Mouse (Mus musculus): ENCODE measurements at regions not wholly inside any gene's neighbourhood (a gene's known extent, or its start where the extent isn't known, plus 50 kb on each side); places are given as distances from the start of the nearest gene placed in this dataset.

- H3K4me1 ChIP-seq = no peaks in the 10 kb centered on the region
- H3K36me3 ChIP-seq = no peaks in the 10 kb centered on the region
- no peak overlapping the region for H3K4me3 ChIP-seq (replicated peaks)
- no peak overlapping the region for H3K27ac ChIP-seq
- no peaks in the 10 kb centered on the region for H3K27me3 ChIP-seq (replicated peaks)
- no peak for ATAC-seq (ENCODE audit: insufficient read depth, low FRiP score, low read depth)
- no peak overlapping the region for H3K9ac ChIP-seq
- H3K9me3 ChIP-seq = no peaks in the 10 kb centered on the region
- no peak overlapping the region for H3K4me2 ChIP-seq
Measured at GRCm38 (mm10) chr10:25770051-25770450, 234.0 kb upstream of the Smlr1 start.

- Histone ChIP-seq H3K9ac (no peak overlapping the region), H3K4me2 (no peak overlapping the region), H3K9me3 (no peaks in the 10 kb centered on the region), H3K27ac (no peak overlapping the region), H3K27me3 (replicated peaks) (no peaks in the 10 kb centered on the region), H3K36me3 (no peaks in the 10 kb centered on the region), H3K4me3 (replicated peaks) (no peak overlapping the region), H3K4me1 (no peaks in the 10 kb centered on the region)
- WGBS = 89% methylated on average over 5 of the region's 5 CpGs
- no peak for ATAC-seq (ENCODE audit: insufficient read depth, low FRiP score, low read depth)
Measured at GRCm38 (mm10) chr10:25768456-25768855, 232.4 kb upstream of the Smlr1 start.

- no peak overlapping the region for H3K4me3 ChIP-seq (replicated peaks)
- no peaks in the 10 kb centered on the region for H3K4me1 ChIP-seq
- H3K9me3 ChIP-seq = no peaks in the 10 kb centered on the region
- H3K4me2 ChIP-seq = no peak overlapping the region
- no peak for ATAC-seq (ENCODE audit: insufficient read depth, low FRiP score, low read depth)
- H3K9ac ChIP-seq = no peak overlapping the region
- H3K27ac ChIP-seq = no peak overlapping the region
- 40% methylated on average over 3 of the region's 3 CpGs for WGBS
- no peaks in the 10 kb centered on the region for H3K27me3 ChIP-seq (replicated peaks)
- H3K36me3 ChIP-seq = no peaks in the 10 kb centered on the region
Measured at GRCm38 (mm10) chr10:25754300-25754699, 218.2 kb upstream of the Smlr1 start.

GRCm38 (mm10) chr10:25742678-25743077 lies 206.6 kb upstream of the Smlr1 start:
- Histone ChIP-seq H3K36me3 (no peaks in the 10 kb centered on the region), H3K27ac (no peak overlapping the region), H3K4me3 (replicated peaks) (no peak overlapping the region), H3K9me3 (no peaks in the 10 kb centered on the region), H3K4me1 (no peaks in the 10 kb centered on the region), H3K27me3 (replicated peaks) (no peaks in the 10 kb centered on the region), H3K4me2 (no peak overlapping the region), H3K9ac (no peak overlapping the region)
- no peak for ATAC-seq (ENCODE audit: insufficient read depth, low FRiP score, low read depth)
- 71% methylated on average over 3 of the region's 3 CpGs for WGBS

GRCm38 (mm10) chr10:25740956-25741355 lies 204.9 kb upstream of the Smlr1 start:
- 71% methylated on average over 2 of the region's 2 CpGs for WGBS
- Histone ChIP-seq H3K9ac (no peak overlapping the region), H3K36me3 (no peaks in the 10 kb centered on the region), H3K4me2 (no peak overlapping the region), H3K27me3 (replicated peaks) (no peaks in the 10 kb centered on the region), H3K4me1 (no peaks in the 10 kb centered on the region), H3K9me3 (no peaks in the 10 kb centered on the region), H3K27ac (no peak overlapping the region), H3K4me3 (replicated peaks) (no peak overlapping the region)
- ATAC-seq (ENCODE audit: insufficient read depth, low FRiP score, low read depth) = no peak

GRCm38 (mm10) chr10:25730470-25730869 lies 194.4 kb upstream of the Smlr1 start:
- no peak overlapping the region for H3K9ac ChIP-seq
- no peak overlapping the region for H3K27ac ChIP-seq
- no peaks in the 10 kb centered on the region for H3K4me1 ChIP-seq
- no peaks in the 10 kb centered on the region for H3K27me3 ChIP-seq (replicated peaks)
- H3K36me3 ChIP-seq = no peaks in the 10 kb centered on the region
- H3K9me3 ChIP-seq = no peaks in the 10 kb centered on the region
- no peak overlapping the region for H3K4me2 ChIP-seq
- WGBS = 28% methylated on average over 3 of the region's 3 CpGs
- no peak overlapping the region for H3K4me3 ChIP-seq (replicated peaks)
- no peak for ATAC-seq (ENCODE audit: insufficient read depth, low FRiP score, low read depth)

- Histone ChIP-seq H3K9ac (no peak overlapping the region), H3K36me3 (no peaks in the 10 kb centered on the region), H3K27ac (no peak overlapping the region), H3K4me3 (replicated peaks) (no peak overlapping the region), H3K9me3 (no peaks in the 10 kb centered on the region), H3K27me3 (replicated peaks) (no peaks in the 10 kb centered on the region), H3K4me1 (no peaks in the 10 kb centered on the region), H3K4me2 (no peak overlapping the region)
- WGBS = 79% methylated on average over 1 of the region's 1 CpGs
- no peak for ATAC-seq (ENCODE audit: insufficient read depth, low FRiP score, low read depth)
Measured at GRCm38 (mm10) chr10:25723966-25724365, 187.9 kb upstream of the Smlr1 start.

- H3K4me2 ChIP-seq = no peak overlapping the region
- H3K9ac ChIP-seq = no peak overlapping the region
- no peaks in the 10 kb centered on the region for H3K4me1 ChIP-seq
- no peaks in the 10 kb centered on the region for H3K27me3 ChIP-seq (replicated peaks)
- ATAC-seq (ENCODE audit: insufficient read depth, low FRiP score, low read depth) = no peak
- no peaks in the 10 kb centered on the region for H3K9me3 ChIP-seq
- H3K4me3 ChIP-seq (replicated peaks) = no peak overlapping the region
- no peak overlapping the region for H3K27ac ChIP-seq
- 58% methylated on average over 4 of the region's 4 CpGs for WGBS
- H3K36me3 ChIP-seq = no peaks in the 10 kb centered on the region
Measured at GRCm38 (mm10) chr10:25715747-25716146, 179.7 kb upstream of the Smlr1 start.

- no peak for ATAC-seq (ENCODE audit: insufficient read depth, low FRiP score, low read depth)
- H3K4me2 ChIP-seq = no peak overlapping the region
- H3K4me3 ChIP-seq (replicated peaks) = no peak overlapping the region
- H3K27me3 ChIP-seq (replicated peaks) = no peaks in the 10 kb centered on the region
- no peaks in the 10 kb centered on the region for H3K9me3 ChIP-seq
- H3K9ac ChIP-seq = no peak overlapping the region
- H3K4me1 ChIP-seq = no peaks in the 10 kb centered on the region
- no peak overlapping the region for H3K27ac ChIP-seq
- H3K36me3 ChIP-seq = no peaks in the 10 kb centered on the region
Measured at GRCm38 (mm10) chr10:25714636-25715035, 178.6 kb upstream of the Smlr1 start.

GRCm38 (mm10) chr10:25714041-25714440 lies 178.0 kb upstream of the Smlr1 start:
- Histone ChIP-seq H3K9ac (no peak overlapping the region), H3K4me1 (no peaks in the 10 kb centered on the region), H3K27me3 (replicated peaks) (no peaks in the 10 kb centered on the region), H3K4me3 (replicated peaks) (no peak overlapping the region), H3K4me2 (no peak overlapping the region), H3K9me3 (no peaks in the 10 kb centered on the region), H3K36me3 (no peaks in the 10 kb centered on the region), H3K27ac (no peak overlapping the region)
- WGBS = 68% methylated on average over 12 of the region's 12 CpGs
- ATAC-seq (ENCODE audit: insufficient read depth, low FRiP score, low read depth) = no peak

GRCm38 (mm10) chr10:25707951-25708350 lies 171.9 kb upstream of the Smlr1 start:
- ATAC-seq (ENCODE audit: insufficient read depth, low FRiP score, low read depth) = no peak
- 48% methylated on average over 7 of the region's 7 CpGs for WGBS

GRCm38 (mm10) chr10:25702146-25702545 lies 166.1 kb upstream of the Smlr1 start:
- no peaks in the 10 kb centered on the region for H3K36me3 ChIP-seq
- no peak overlapping the region for H3K4me3 ChIP-seq (replicated peaks)
- H3K27ac ChIP-seq = no peak overlapping the region
- WGBS = 91% methylated on average over 3 of the region's 3 CpGs
- H3K27me3 ChIP-seq (replicated peaks) = no peaks in the 10 kb centered on the region
- no peak for ATAC-seq (ENCODE audit: insufficient read depth, low FRiP score, low read depth)
- no peak overlapping the region for H3K4me2 ChIP-seq
- no peaks in the 10 kb centered on the region for H3K4me1 ChIP-seq
- no peak overlapping the region for H3K9ac ChIP-seq
- no peaks in the 10 kb centered on the region for H3K9me3 ChIP-seq

More at GRCm38 (mm10) chr10:25707951-25708350, 171.9 kb upstream of the Smlr1 start:
- H3K27ac ChIP-seq = no peak overlapping the region
- no peaks in the 10 kb centered on the region for H3K36me3 ChIP-seq
- no peaks in the 10 kb centered on the region for H3K27me3 ChIP-seq (replicated peaks)
- no peak overlapping the region for H3K9ac ChIP-seq
- H3K9me3 ChIP-seq = no peaks in the 10 kb centered on the region
- H3K4me3 ChIP-seq (replicated peaks) = no peak overlapping the region
- H3K4me2 ChIP-seq = no peak overlapping the region
- 0 out of 2 replicates have a peak, but pooled peaks cover 5% of the 10 kb centered on the region for H3K4me1 ChIP-seq

- no peaks in the 10 kb centered on the region for H3K9me3 ChIP-seq
- 77% methylated on average over 8 of the region's 8 CpGs for WGBS
- no peak overlapping the region for H3K27ac ChIP-seq
- H3K9ac ChIP-seq = no peak overlapping the region
- ATAC-seq (ENCODE audit: insufficient read depth, low FRiP score, low read depth) = no peak
- no peaks in the 10 kb centered on the region for H3K27me3 ChIP-seq (replicated peaks)
- H3K4me3 ChIP-seq (replicated peaks) = no peak overlapping the region
- H3K4me1 ChIP-seq = no peaks in the 10 kb centered on the region
- no peaks in the 10 kb centered on the region for H3K36me3 ChIP-seq
- no peak overlapping the region for H3K4me2 ChIP-seq
Measured at GRCm38 (mm10) chr10:25695798-25696197, 159.7 kb upstream of the Smlr1 start.

Measured in stomach, embryonic 15.5 days (tissue).